Mouse (Mus musculus) limb, embryonic 14.5 days (tissue): Measurements from ENCODE around the gene Hsd17b7. TPM values are rescaled to one million over a fixed set of nuclear protein-coding genes. Genes with fewer than 3 reads are reported as not detected.

Source experiments
- ATAC-seq: fragments of 200-750 bp; cut with Nextera tagmentation; 2 replicates; pipeline ENCODE4 v1.8.0; 2017; ENCODE audit warnings: low read depth, moderate number of reproducible peaks, moderate TSS enrichment; ENCODE audit not compliant: low FRiP score
- DNase-seq: peaks from one replicate; pipeline ENCODE4 v3.0.0-alpha.2; 2015; ENCODE audit warnings: low spot score
- H3K27ac ChIP-seq: fragments of 300-500 bp; sonication (generic); replicated peaks from 2 replicates; pipeline ENCODE4 v1.5.1; 2014; ENCODE audit warnings: low read depth, mild to moderate bottlenecking, low read length, moderate library complexity, mixed read lengths
- H3K27me3 ChIP-seq: fragments of 300-500 bp; sonication (generic); 2 replicates; pipeline ENCODE4 v1.6.1; 2014; ENCODE audit warnings: low read length, mixed read lengths; ENCODE audit not compliant: control insufficient read depth, insufficient read depth
- H3K36me3 ChIP-seq: fragments of 300-500 bp; sonication (generic); 2 replicates; pipeline ENCODE4 v1.6.1; 2014; ENCODE audit warnings: mild to moderate bottlenecking, low read length, moderate library complexity, mixed read lengths; ENCODE audit not compliant: control insufficient read depth, insufficient read depth
- H3K4me1 ChIP-seq: fragments of 300-500 bp; sonication (generic); 2 replicates; pipeline ENCODE4 v1.6.1; 2014; ENCODE audit warnings: antibody characterized with exemption, low read length, mixed read lengths; ENCODE audit not compliant: control insufficient read depth, insufficient read depth
- H3K4me2 ChIP-seq: fragments of 300-500 bp; sonication (generic); replicated peaks from 2 replicates; pipeline ENCODE4 v1.6.1; 2014; ENCODE audit warnings: low read depth, mild to moderate bottlenecking, low read length, moderate library complexity; ENCODE audit not compliant: severe bottlenecking
- H3K4me3 ChIP-seq: fragments of 300-500 bp; sonication (generic); replicated peaks from 2 replicates; pipeline ENCODE4 v1.5.1; 2014; ENCODE audit warnings: low read length
- H3K9ac ChIP-seq: fragments of 300-500 bp; sonication (generic); 2 replicates; pipeline ENCODE4 v1.6.1; 2014; ENCODE audit warnings: mild to moderate bottlenecking, low read depth, low read length, moderate library complexity; ENCODE audit not compliant: severe bottlenecking
- H3K9me3 ChIP-seq: fragments of 300-500 bp; sonication (generic); 2 replicates; pipeline ENCODE4 v1.6.1; 2016; ENCODE audit warnings: low read length; ENCODE audit not compliant: control insufficient read depth
- POLR2A ChIP-seq: fragments of 200-500 bp; IDR thresholded peaks from 2 replicates; pipeline ENCODE4 v1.8.0; 2012; ENCODE audit warnings: inconsistent platforms, mild to moderate bottlenecking, moderate library complexity, borderline replicate concordance; ENCODE audit not compliant: insufficient read depth, insufficient read length; ENCODE audit errors: extremely low read depth
- WGBS: fragments of 180-500 bp; shearing (Covaris S2); extraction: QIAGEN DNeasy Blood & Tissue Kit; methylation state at CpG from one replicate; pipeline ENCODE4 v1.1.7; 2014; 5-methylcytosine and 5-hydroxymethylcytosine counted together
- polyA plus RNA-seq, 2 experiments: library from polyadenylated mRNA; depleted of rRNA in 1 of 2; stranded (reverse) in 1 of 2; unstranded in 1 of 2; fragments of >200 nt; fragmentation: Nextera tagmentation in 1 of 2; extraction: Ambion mirVana in 1 of 2; gene quantifications; 2 replicates each; pipeline versions ENCODE4 v1.2.1 to v1.2.3; 2012 to 2014

The Hsd17b7 gene
- polyA plus RNA-seq, 2 experiments, result 10.7 to 19.2 TPM

DNA sequence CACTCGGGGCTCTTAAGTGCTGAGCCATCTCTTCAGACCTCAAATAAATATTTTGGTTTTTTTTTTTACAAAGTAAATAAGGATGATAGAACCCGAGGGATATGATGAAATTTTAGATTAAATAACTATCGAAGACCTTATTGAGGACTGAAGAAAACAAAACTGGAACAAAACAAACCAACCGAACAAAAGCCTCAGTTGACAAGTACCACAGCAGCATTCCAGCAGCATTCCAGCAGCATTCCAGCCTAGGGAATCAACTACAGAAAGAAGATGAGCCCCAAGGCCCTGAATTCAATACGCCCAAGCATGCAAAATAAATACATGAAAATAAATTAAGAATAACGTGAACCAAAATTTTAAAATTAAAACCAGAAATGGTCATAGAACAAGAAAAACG is 19.1 kb downstream of the Hsd17b7 start:
- 67% methylated on average over 7 of the region's 7 CpGs for WGBS
- H3K27me3 ChIP-seq, result no peaks in the 10 kb centered on the region
- H3K9me3 ChIP-seq, result peaks cover 3% of the 10 kb centered on the region; the same call in 1 of the 2 replicates
- DNase-seq, result no peak
- H3K9ac ChIP-seq, result no peak overlapping the region
- H3K4me1 ChIP-seq, result peaks cover 7% of the 10 kb centered on the region; the same call in 1 of the 2 replicates
- H3K4me3 ChIP-seq, result no peak overlapping the region
- no peak for TF ChIP-seq POLR2A
- no peak; the same call in 1 of the 2 replicates for ATAC-seq
- H3K4me2 ChIP-seq, result no peak overlapping the region
- no peak overlapping the region for H3K27ac ChIP-seq
- H3K36me3 ChIP-seq, result peaks cover 25% of the 10 kb centered on the region

DNA sequence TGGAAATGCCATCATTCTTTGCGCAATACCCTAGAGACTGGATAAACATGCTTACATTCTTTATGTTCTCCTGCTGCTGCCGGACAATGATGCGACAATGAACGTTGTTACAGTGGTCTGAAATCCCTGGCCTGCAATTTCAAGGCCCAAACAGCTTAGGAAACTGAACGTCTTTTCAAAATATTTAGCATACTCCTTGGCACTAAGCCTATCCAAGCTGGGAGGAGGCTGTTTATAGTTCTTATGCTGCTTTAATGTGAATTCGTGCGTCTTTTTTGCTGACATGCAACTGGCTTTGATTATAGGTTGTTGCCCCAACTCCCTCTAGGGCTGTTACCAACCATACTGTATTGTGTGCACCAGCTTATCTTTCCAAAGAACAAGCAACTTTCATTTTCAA is 20.2 kb downstream of the Hsd17b7 start:
- H3K4me1 ChIP-seq, result peaks cover 7% of the 10 kb centered on the region; the same call in 1 of the 2 replicates
- WGBS, result 45% methylated on average over 7 of the region's 7 CpGs
- peaks cover 7% of the 10 kb centered on the region; the same call in 1 of the 2 replicates for H3K9me3 ChIP-seq
- peak; percentile 18 for DNase-seq
- no peak; the same call in 1 of the 2 replicates for ATAC-seq
- H3K27me3 ChIP-seq, result no peaks in the 10 kb centered on the region
- peaks cover 16% of the 10 kb centered on the region for H3K36me3 ChIP-seq
- no peak overlapping the region for H3K4me3 ChIP-seq
- H3K27ac ChIP-seq, result no peak overlapping the region
- H3K9ac ChIP-seq, result no peak overlapping the region
- no peak for TF ChIP-seq POLR2A
- no peak overlapping the region for H3K4me2 ChIP-seq

DNA sequence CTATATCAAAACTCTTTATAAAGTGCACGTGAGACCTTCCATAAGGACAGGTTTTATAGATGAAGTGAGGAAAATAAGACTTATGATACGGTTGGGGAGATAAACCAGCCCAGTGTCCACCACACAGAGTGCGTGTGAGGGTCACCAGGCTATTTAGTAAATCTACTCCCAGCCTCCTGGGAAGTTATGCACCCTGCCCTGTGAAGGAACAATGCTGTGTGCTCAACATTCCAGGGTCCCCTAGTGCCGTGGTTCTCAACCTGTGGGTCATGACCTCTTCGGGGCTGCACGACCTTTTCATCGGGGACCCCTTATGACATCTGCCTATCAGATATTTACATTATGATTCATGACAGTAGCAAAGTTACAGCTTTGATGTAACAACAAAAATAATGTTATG is 20.8 kb downstream of the Hsd17b7 start:
- no peak overlapping the region for H3K27ac ChIP-seq
- no peak overlapping the region for H3K9ac ChIP-seq
- TF ChIP-seq POLR2A, result no peak
- 81% methylated on average over 7 of the region's 7 CpGs for WGBS
- H3K4me1 ChIP-seq, result peaks cover 7% of the 10 kb centered on the region; the same call in 1 of the 2 replicates
- H3K9me3 ChIP-seq, result peaks cover 7% of the 10 kb centered on the region; the same call in 1 of the 2 replicates
- H3K4me3 ChIP-seq, result no peak overlapping the region
- H3K4me2 ChIP-seq, result no peak overlapping the region
- DNase-seq, result no peak
- no peaks in the 10 kb centered on the region for H3K27me3 ChIP-seq
- peaks cover 16% of the 10 kb centered on the region for H3K36me3 ChIP-seq
- no peak for ATAC-seq

DNA sequence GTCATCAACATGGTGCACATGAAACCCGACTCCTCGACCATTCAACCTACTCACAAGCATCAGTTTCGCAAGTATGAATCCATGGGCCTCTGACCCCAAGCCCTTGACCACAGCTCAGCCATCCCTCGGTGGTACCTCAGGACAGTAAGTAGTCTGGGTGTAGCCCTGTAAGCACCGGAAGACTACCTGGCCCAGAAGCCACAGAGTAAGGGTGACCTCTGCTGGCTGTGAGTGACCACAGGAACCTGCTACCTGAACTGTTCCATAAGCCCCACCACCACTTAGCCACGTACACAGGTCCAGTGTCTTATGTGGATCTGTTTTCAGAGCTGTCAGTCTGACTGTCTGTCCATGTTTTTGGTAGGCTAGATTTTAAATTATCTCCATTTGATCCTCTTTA is 21.4 kb downstream of the Hsd17b7 start:
- TF ChIP-seq POLR2A, result no peak
- 88% methylated on average over 6 of the region's 6 CpGs for WGBS

DNA sequence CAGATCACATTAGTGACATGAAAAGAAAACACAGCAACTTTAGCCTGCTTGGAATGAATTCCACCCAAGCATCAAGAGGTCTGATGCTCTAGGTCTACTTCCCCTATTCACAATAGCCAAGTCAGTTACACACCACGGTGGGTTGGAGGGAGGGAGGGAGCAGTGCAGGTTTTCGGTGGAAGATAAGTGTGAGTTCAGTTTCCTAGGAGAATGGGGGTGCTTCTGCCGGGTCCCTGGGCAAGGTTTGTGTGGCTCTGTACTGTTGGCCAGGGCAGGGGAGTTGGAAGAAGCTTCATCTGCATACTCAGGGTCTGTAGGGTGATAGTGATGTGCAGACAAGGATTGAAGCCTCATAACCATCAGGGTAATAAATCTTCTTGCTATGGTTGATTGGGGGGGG is 23.0 kb downstream of the Hsd17b7 start:
- TF ChIP-seq POLR2A, result no peak
- H3K27ac ChIP-seq, result no peak overlapping the region
- no peaks in the 10 kb centered on the region for H3K27me3 ChIP-seq
- no peaks in the 10 kb centered on the region for H3K36me3 ChIP-seq
- H3K4me1 ChIP-seq, result peaks cover 7% of the 10 kb centered on the region; the same call in 1 of the 2 replicates
- H3K4me3 ChIP-seq, result no peak overlapping the region
- DNase-seq (no peak), ATAC-seq (no peak)
- H3K4me2 ChIP-seq, result no peak overlapping the region
- H3K9me3 ChIP-seq, result peaks cover 7% of the 10 kb centered on the region; the same call in 1 of the 2 replicates
- WGBS, result 81% methylated on average over 3 of the region's 3 CpGs
- H3K9ac ChIP-seq, result no peak overlapping the region

More for the DNA sequence above, 21.4 kb downstream of the Hsd17b7 start:
- Histone ChIP-seq H3K9me3 (peaks cover 7% of the 10 kb centered on the region; the same call in 1 of the 2 replicates), H3K27me3 (no peaks in the 10 kb centered on the region), H3K27ac (no peak overlapping the region), H3K36me3 (peaks cover 11% of the 10 kb centered on the region), H3K4me1 (peaks cover 7% of the 10 kb centered on the region; the same call in 1 of the 2 replicates), H3K4me2 (no peak overlapping the region), H3K9ac (no peak overlapping the region), H3K4me3 (no peak overlapping the region)
- DNase-seq (no peak), ATAC-seq (no peak)
